Mouse (Mus musculus) midbrain, postnatal 0 days (tissue): ENCODE data around the gene Rec114. TPM values are rescaled to one million over a fixed set of nuclear protein-coding genes. Genes with fewer than 3 reads are reported as not detected.

Source experiments
- ATAC-seq: fragments of 200-750 bp; cut with Nextera tagmentation; 2 replicates; pipeline ENCODE4 v1.8.0; 2017; ENCODE audit warnings: moderate number of reproducible peaks, mild to moderate bottlenecking, moderate TSS enrichment, moderate library complexity; ENCODE audit not compliant: low FRiP score
- DNase-seq: peaks from one replicate; pipeline ENCODE4 v3.0.0-alpha.2; 2015; ENCODE audit warnings: low spot score
- H3K27ac ChIP-seq: fragments of 300-500 bp; sonication (generic); 2 replicates; pipeline ENCODE4 v1.5.1; 2014; ENCODE audit warnings: low read depth, mild to moderate bottlenecking, low read length, mixed read lengths
- H3K27me3 ChIP-seq: fragments of 300-500 bp; sonication (generic); 2 replicates; pipeline ENCODE4 v1.6.1; 2014; ENCODE audit warnings: low read length, control low read depth, mixed read lengths; ENCODE audit not compliant: insufficient read depth
- H3K36me3 ChIP-seq: fragments of 300-500 bp; sonication (generic); 2 replicates; pipeline ENCODE4 v1.6.1; 2014; ENCODE audit warnings: low read length, control low read depth, mixed read lengths; ENCODE audit not compliant: insufficient read depth
- H3K4me1 ChIP-seq: fragments of 300-500 bp; sonication (generic); 2 replicates; pipeline ENCODE4 v1.6.1; 2014; ENCODE audit warnings: mild to moderate bottlenecking, control low read depth, antibody characterized with exemption, low read length, mixed read lengths; ENCODE audit not compliant: insufficient read depth
- H3K4me2 ChIP-seq: fragments of 300-500 bp; sonication (generic); 2 replicates; pipeline ENCODE4 v1.6.1; 2014; ENCODE audit warnings: low read depth, mild to moderate bottlenecking, low read length, mixed read lengths; ENCODE audit not compliant: poor library complexity, severe bottlenecking
- H3K4me3 ChIP-seq: fragments of 300-500 bp; sonication (generic); 2 replicates; pipeline ENCODE4 v1.5.1; 2014; ENCODE audit warnings: low read depth, mild to moderate bottlenecking, low read length, moderate library complexity
- H3K9ac ChIP-seq: fragments of 300-500 bp; sonication (generic); replicated peaks from 2 replicates; pipeline ENCODE4 v1.6.1; 2014; ENCODE audit warnings: mild to moderate bottlenecking, low read length, moderate library complexity, mixed read lengths; ENCODE audit not compliant: poor library complexity, severe bottlenecking
- H3K9me3 ChIP-seq: fragments of 300-500 bp; sonication (generic); 2 replicates; pipeline ENCODE4 v1.6.1; 2016; ENCODE audit warnings: low read length, control low read depth
- CTCF ChIP-seq: IDR thresholded peaks from 2 replicates; pipeline ENCODE4 v1.5.1; 2016; ENCODE audit warnings: antibody characterized with exemption, mild to moderate bottlenecking
- WGBS: fragments of 180-500 bp; shearing (Covaris S2); extraction: QIAGEN DNeasy Blood & Tissue Kit; methylation state at CpG from one replicate; pipeline ENCODE4 v1.1.7; 2014; 5-methylcytosine and 5-hydroxymethylcytosine counted together
- polyA plus RNA-seq: library from polyadenylated mRNA; unstranded; fragments of >200 nt; fragmentation: Nextera tagmentation; extraction: Ambion mirVana; gene quantifications from 2 replicates; pipeline ENCODE4 v1.2.1, GENCODE M21; 2015
- total RNA-seq: library from RNA; depleted of rRNA; stranded (reverse); fragments of >200 nt; gene quantifications from 2 replicates; pipeline ENCODE4 v1.2.3, GENCODE M21; 2014

The Rec114 gene
- total and polyA plus RNA-seq, 2 experiments from 2014 or later = 0.16 to 1.9 TPM

- 83% methylated on average over 9 of the region's 9 CpGs for WGBS
- no peak for TF ChIP-seq CTCF
- H3K4me1 ChIP-seq = no peaks in the 10 kb centered on the region
- ATAC-seq = no peak
- no peaks in the 10 kb centered on the region for H3K9me3 ChIP-seq
- no peak for DNase-seq
- H3K27me3 ChIP-seq = no peaks in the 10 kb centered on the region
- H3K36me3 ChIP-seq = peaks cover 9% of the 10 kb centered on the region; the same call in 1 of the 2 replicates
- no peak overlapping the region for H3K4me3 ChIP-seq
- H3K4me2 ChIP-seq = no peak overlapping the region
- H3K9ac ChIP-seq = no peak overlapping the region
- no peak overlapping the region for H3K27ac ChIP-seq
These were observed 76.5 kb downstream of the Rec114 start for GRCm38 (mm10) chr9:58667244-58667643.

- no peaks in the 10 kb centered on the region for H3K4me1 ChIP-seq
- no peaks in the 10 kb centered on the region for H3K27me3 ChIP-seq
- H3K27ac ChIP-seq = no peak overlapping the region
- DNase-seq (no peak), ATAC-seq (no peak)
- no peaks in the 10 kb centered on the region for H3K9me3 ChIP-seq
- WGBS = 50% methylated on average over 9 of the region's 9 CpGs
- no peak overlapping the region for H3K9ac ChIP-seq
- H3K4me3 ChIP-seq = no peak overlapping the region
- peak; percentile 59 for TF ChIP-seq CTCF
- H3K4me2 ChIP-seq = no peak overlapping the region
- peaks cover 12% of the 10 kb centered on the region; the same call in 1 of the 2 replicates for H3K36me3 ChIP-seq
These were observed 77.6 kb downstream of the Rec114 start for GRCm38 (mm10) chr9:58666191-58666590.

- H3K9me3 ChIP-seq = no peaks in the 10 kb centered on the region
- 84% methylated on average over 9 of the region's 9 CpGs for WGBS
- H3K36me3 ChIP-seq = peaks cover 12% of the 10 kb centered on the region; the same call in 1 of the 2 replicates
- H3K4me1 ChIP-seq = no peaks in the 10 kb centered on the region
- TF ChIP-seq CTCF = no peak
- no peak overlapping the region for H3K4me2 ChIP-seq
- H3K27ac ChIP-seq = no peak overlapping the region
- no peak overlapping the region for H3K4me3 ChIP-seq
- no peak for DNase-seq
- no peak for ATAC-seq
- H3K9ac ChIP-seq = no peak overlapping the region
- H3K27me3 ChIP-seq = no peaks in the 10 kb centered on the region
These were observed 78.3 kb downstream of the Rec114 start for GRCm38 (mm10) chr9:58665492-58665891.

DNA sequence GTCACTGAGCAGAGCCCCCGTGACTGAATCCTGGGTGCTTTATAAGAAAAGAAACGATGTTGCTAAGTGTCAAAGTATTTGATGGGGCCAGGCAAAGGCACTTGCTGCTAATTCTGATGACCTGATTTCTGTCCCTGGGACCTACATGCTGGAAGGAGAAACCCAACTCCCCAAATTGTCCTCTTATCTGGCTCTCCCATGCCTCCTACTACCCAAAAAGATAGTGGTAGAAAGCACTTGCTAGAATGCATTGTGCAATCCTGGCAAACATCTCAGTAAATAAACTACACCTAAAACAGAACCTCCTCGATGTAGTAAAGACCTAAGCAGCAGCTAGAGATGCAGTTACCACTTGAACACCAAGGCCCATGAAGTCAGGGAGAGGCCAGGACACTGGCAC, 81.0 kb downstream of the Rec114 start:
- Histone ChIP-seq H3K27ac (no peak overlapping the region), H3K4me1 (no peaks in the 10 kb centered on the region), H3K27me3 (no peaks in the 10 kb centered on the region), H3K4me3 (no peak overlapping the region), H3K4me2 (no peak overlapping the region), H3K9ac (no peak overlapping the region), H3K9me3 (no peaks in the 10 kb centered on the region), H3K36me3 (peaks cover 12% of the 10 kb centered on the region)
- no peak for ATAC-seq
- TF ChIP-seq CTCF = no peak
- no peak for DNase-seq
- 86% methylated on average over 3 of the region's 3 CpGs for WGBS

- WGBS = 92% methylated on average over 4 of the region's 4 CpGs
- peak; percentile 41 for TF ChIP-seq CTCF
These were observed 81.8 kb downstream of the Rec114 start for GRCm38 (mm10) chr9:58662007-58662406.

GRCm38 (mm10) chr9:58660673-58661072, 83.1 kb downstream of the Rec114 start:
- H3K9ac ChIP-seq = no peak overlapping the region
- H3K4me1 ChIP-seq = no peaks in the 10 kb centered on the region
- no peak overlapping the region for H3K4me2 ChIP-seq
- H3K9me3 ChIP-seq = no peaks in the 10 kb centered on the region
- no peak for DNase-seq
- peaks cover 10% of the 10 kb centered on the region for H3K36me3 ChIP-seq
- no peak for TF ChIP-seq CTCF
- no peak overlapping the region for H3K4me3 ChIP-seq
- no peak for ATAC-seq
- H3K27ac ChIP-seq = no peak overlapping the region; the same call in 1 of the 2 replicates
- no peaks in the 10 kb centered on the region for H3K27me3 ChIP-seq
- 93% methylated on average over 3 of the region's 3 CpGs for WGBS

More at GRCm38 (mm10) chr9:58662007-58662406, 81.8 kb downstream of the Rec114 start:
- Histone ChIP-seq H3K27me3 (no peaks in the 10 kb centered on the region), H3K4me2 (no peak overlapping the region), H3K9me3 (no peaks in the 10 kb centered on the region), H3K4me1 (no peaks in the 10 kb centered on the region), H3K27ac (no peak overlapping the region), H3K9ac (no peak overlapping the region), H3K4me3 (no peak overlapping the region), H3K36me3 (peaks cover 12% of the 10 kb centered on the region)
- DNase-seq (no peak), ATAC-seq (no peak)
